Mouse (Mus musculus): ENCODE measurements around the gene Errfi1. TPM values are rescaled to one million over a fixed set of nuclear protein-coding genes. Genes with fewer than 3 reads are reported as not detected.

Errfi1 gene
- total and polyA plus RNA-seq, 2 experiments from 2014 or later: 21.0 to 33.0 TPM

DNA sequence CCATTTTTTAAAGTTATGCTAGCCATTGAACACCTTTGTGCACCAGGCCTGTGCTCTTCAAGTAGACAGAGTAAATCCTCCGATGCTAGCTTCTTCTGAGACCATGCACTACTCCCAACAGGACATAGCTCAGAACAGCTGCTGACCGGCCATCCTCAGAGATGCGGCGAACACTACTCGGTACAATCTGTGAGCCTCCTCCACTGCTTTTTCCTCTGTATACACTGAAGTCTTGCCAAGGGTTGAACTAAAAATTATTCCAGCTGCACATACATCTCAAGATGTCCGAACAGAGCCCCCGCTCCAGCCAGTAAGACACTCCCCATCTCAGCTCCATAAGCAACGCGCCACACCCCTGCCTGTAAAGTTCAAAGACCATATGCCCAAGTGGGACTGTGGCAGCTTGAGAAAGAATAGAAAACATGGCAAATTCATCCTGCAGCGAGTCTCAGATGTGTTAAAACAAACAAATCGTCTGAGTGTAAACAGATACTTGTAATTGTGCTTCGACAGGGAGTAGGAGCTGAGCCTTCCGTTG, 37.2 kb upstream of the Errfi1 start:
- Histone ChIP-seq H3K4me1 (ENCODE audit: insufficient read depth, low read length) (no peaks in the 10 kb centered on the region), H3K27me3 (ENCODE audit: insufficient read depth, low read length) (no peaks in the 10 kb centered on the region), H3K9ac (replicated peaks; ENCODE audit: low read length, poor library complexity, severe bottlenecking) (no peak overlapping the region), H3K9me3 (ENCODE audit: low read length) (no peaks in the 10 kb centered on the region), H3K4me3 (ENCODE audit: low read depth, low read length) (no peak overlapping the region), H3K4me2 (ENCODE audit: low read depth, low read length, poor library complexity, severe bottlenecking) (no peak overlapping the region), H3K27ac (ENCODE audit: low read depth, low read length) (no peak overlapping the region), H3K36me3 (ENCODE audit: insufficient read depth, low read length) (no peaks in the 10 kb centered on the region)
- DNase-seq (ENCODE audit: low spot score) (no peak), ATAC-seq (ENCODE audit: low FRiP score) (no peak)
- TF ChIP-seq CTCF (IDR thresholded peaks at IDR 0.05): no peak
- 83% methylated on average over 13 of the region's 13 CpGs for WGBS

DNA sequence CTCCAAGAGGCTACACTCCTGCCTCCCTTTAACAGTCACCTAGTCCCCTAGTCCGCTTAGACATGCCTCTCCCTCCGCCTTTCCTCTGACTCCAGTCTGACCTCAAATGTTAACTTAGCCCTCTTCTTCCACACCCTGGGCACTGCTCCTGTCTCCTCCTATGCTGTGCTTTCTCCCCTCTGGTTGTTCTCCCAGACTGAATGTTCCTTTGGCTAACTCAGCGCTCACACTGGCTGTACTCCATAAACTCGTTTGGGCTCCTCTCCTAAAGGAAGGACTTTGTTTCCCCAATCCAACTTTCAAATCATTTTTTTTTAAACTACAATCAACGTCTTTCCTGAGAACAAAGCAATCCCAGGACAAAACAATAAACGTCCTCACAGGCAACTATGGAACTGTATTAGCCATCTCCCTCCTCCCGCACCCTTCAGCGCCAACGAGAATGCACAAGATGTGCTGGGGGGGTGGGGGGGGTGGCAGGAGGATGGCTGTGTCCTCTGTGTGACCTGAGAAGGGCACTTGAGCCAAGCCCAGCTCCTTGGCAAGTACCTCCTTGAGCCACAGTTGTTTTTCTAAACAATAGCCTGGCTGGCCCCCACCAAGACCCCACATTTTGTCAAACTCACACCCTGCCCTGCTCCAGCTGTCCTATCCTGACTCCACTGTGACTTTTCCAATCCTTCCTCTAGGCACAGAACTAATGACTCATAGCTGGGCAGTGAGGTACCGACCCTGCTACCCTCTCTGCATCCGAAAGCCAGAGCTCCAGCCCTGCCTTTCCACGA, 34.4 kb upstream of the Errfi1 start:
- no peaks in the 10 kb centered on the region for H3K27me3 ChIP-seq (ENCODE audit: insufficient read depth, low read length)
- no peak overlapping the region for H3K4me2 ChIP-seq (ENCODE audit: low read depth, low read length, poor library complexity, severe bottlenecking)
- H3K4me3 ChIP-seq (ENCODE audit: low read depth, low read length): no peak overlapping the region
- no peaks in the 10 kb centered on the region for H3K36me3 ChIP-seq (ENCODE audit: insufficient read depth, low read length)
- 79% methylated on average over 12 of the region's 12 CpGs for WGBS
- no peak overlapping the region for H3K9ac ChIP-seq (replicated peaks; ENCODE audit: low read length, poor library complexity, severe bottlenecking)
- H3K27ac ChIP-seq (ENCODE audit: low read depth, low read length): no peak overlapping the region
- ATAC-seq (ENCODE audit: low FRiP score) (no peak), DNase-seq (ENCODE audit: low spot score) (no peak)
- no peaks in the 10 kb centered on the region for H3K9me3 ChIP-seq (ENCODE audit: low read length)
- H3K4me1 ChIP-seq (ENCODE audit: insufficient read depth, low read length): no peaks in the 10 kb centered on the region
- TF ChIP-seq CTCF (IDR thresholded peaks at IDR 0.05): no peak

DNA sequence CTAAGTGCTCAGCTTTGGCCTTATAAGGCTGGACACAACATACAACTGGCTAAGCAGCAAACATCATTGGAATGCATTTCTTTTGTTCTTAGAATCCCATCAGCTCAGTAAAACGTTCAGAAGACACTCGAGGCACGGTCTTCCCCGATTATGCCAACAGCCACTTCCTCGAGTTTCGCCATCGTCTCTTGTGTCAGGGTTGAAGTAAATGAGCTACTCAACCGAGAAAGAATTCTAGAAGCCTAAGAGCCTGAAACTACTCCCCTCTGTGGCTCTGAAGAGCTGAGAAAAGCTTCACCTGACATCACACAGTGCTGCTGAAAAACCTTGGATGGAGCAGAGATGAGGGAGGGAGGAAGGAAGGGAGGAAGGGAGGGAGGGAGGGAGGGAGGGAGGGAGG, 32.3 kb upstream of the Errfi1 start:
- WGBS: 61% methylated on average over 8 of the region's 8 CpGs

DNA sequence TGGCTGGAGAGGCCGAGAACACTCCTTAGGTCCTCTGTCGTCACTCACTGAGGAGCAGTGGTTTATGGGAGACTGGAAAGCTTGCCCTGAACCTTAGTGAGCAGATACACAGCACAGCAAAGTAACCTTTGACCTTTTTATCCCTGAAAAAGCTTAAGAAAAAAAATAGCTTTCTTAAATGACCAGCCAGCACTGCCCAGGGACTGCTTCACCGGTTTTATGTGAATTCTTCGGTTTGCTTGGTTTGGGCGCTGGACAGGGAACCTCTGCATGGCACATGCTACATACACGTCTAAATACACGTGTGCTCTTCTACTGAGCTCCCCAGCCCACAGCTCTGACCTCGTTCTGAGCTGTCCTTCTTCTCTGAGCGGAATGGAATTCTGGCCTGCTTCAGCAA, 31.1 kb upstream of the Errfi1 start:
- Histone ChIP-seq H3K27me3 (ENCODE audit: insufficient read depth, low read length) (no peaks in the 10 kb centered on the region), H3K27ac (ENCODE audit: low read depth, low read length) (no peak overlapping the region), H3K4me1 (ENCODE audit: insufficient read depth, low read length) (no peaks in the 10 kb centered on the region), H3K4me2 (ENCODE audit: low read depth, low read length, poor library complexity, severe bottlenecking) (no peak overlapping the region), H3K9ac (replicated peaks; ENCODE audit: low read length, poor library complexity, severe bottlenecking) (no peak overlapping the region), H3K9me3 (ENCODE audit: low read length) (no peaks in the 10 kb centered on the region), H3K36me3 (ENCODE audit: insufficient read depth, low read length) (no peaks in the 10 kb centered on the region), H3K4me3 (ENCODE audit: low read depth, low read length) (no peak overlapping the region)
- DNase-seq (ENCODE audit: low spot score): no peak
- no peak for TF ChIP-seq CTCF (IDR thresholded peaks at IDR 0.05)
- WGBS: 76% methylated on average over 9 of the region's 9 CpGs
- ATAC-seq (ENCODE audit: low FRiP score): no peak

More for the DNA sequence above, 32.3 kb upstream of the Errfi1 start:
- no peak for DNase-seq (ENCODE audit: low spot score)
- Histone ChIP-seq H3K9me3 (ENCODE audit: low read length) (no peaks in the 10 kb centered on the region), H3K4me2 (ENCODE audit: low read depth, low read length, poor library complexity, severe bottlenecking) (no peak overlapping the region), H3K9ac (replicated peaks; ENCODE audit: low read length, poor library complexity, severe bottlenecking) (no peak overlapping the region), H3K27me3 (ENCODE audit: insufficient read depth, low read length) (no peaks in the 10 kb centered on the region), H3K4me1 (ENCODE audit: insufficient read depth, low read length) (no peaks in the 10 kb centered on the region), H3K27ac (ENCODE audit: low read depth, low read length) (no peak overlapping the region), H3K4me3 (ENCODE audit: low read depth, low read length) (no peak overlapping the region), H3K36me3 (ENCODE audit: insufficient read depth, low read length) (no peaks in the 10 kb centered on the region)
- TF ChIP-seq CTCF (IDR thresholded peaks at IDR 0.05): no peak
- ATAC-seq (ENCODE audit: low FRiP score): no peak

DNA sequence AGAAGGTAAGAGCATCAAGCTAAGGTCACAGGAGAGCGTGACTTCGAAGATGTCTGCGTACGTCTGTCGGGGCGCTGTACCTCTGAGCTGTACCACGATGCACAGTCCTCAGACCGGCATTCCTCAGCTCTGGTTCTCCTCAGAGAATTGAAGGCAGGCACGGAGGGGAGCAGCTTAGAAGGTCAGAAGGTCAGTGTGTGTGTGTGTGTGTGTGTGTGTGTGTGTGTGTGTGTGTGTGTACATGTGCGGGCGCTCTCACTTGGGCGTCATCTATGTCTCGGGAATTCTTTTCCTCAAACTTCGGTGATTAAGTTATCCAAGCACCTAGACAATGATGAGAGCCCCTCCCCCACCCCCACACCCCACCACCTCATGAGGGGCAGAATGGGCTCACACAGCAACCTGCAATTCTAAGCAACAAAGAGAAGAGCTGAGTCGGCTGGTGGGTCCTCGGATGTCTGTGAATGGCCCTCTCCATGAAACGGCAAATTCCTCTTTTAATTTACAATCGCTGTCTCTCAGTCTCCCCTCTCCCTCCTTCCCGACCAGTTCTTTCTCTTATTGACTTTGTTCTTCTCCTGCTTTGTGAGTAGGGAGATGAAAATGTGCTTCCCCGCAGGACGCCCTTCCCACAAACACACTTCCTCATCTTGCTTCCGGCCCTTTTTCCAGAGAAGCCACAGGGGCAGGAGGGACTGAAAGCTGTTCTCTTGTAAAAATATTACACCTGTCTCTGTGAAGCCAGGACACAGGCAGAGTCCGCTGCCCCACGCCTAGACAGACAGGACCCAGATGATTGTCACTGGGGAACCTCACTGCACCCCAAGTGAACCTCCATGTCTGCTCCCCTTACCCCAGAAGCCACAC, 29.9 kb upstream of the Errfi1 start:
- no peak overlapping the region for H3K27ac ChIP-seq (ENCODE audit: low read depth, low read length)
- H3K27me3 ChIP-seq (ENCODE audit: insufficient read depth, low read length): no peaks in the 10 kb centered on the region
- H3K36me3 ChIP-seq (ENCODE audit: insufficient read depth, low read length): no peaks in the 10 kb centered on the region
- WGBS: 36% methylated on average over 24 of the region's 24 CpGs
- DNase-seq (ENCODE audit: low spot score) (no peak), ATAC-seq (ENCODE audit: low FRiP score) (no peak)
- no peaks in the 10 kb centered on the region for H3K4me1 ChIP-seq (ENCODE audit: insufficient read depth, low read length)
- H3K4me2 ChIP-seq (ENCODE audit: low read depth, low read length, poor library complexity, severe bottlenecking): no peak overlapping the region
- no peak overlapping the region for H3K9ac ChIP-seq (replicated peaks; ENCODE audit: low read length, poor library complexity, severe bottlenecking)
- H3K4me3 ChIP-seq (ENCODE audit: low read depth, low read length): no peak overlapping the region
- TF ChIP-seq CTCF (IDR thresholded peaks at IDR 0.05): no peak
- no peaks in the 10 kb centered on the region for H3K9me3 ChIP-seq (ENCODE audit: low read length)

DNA sequence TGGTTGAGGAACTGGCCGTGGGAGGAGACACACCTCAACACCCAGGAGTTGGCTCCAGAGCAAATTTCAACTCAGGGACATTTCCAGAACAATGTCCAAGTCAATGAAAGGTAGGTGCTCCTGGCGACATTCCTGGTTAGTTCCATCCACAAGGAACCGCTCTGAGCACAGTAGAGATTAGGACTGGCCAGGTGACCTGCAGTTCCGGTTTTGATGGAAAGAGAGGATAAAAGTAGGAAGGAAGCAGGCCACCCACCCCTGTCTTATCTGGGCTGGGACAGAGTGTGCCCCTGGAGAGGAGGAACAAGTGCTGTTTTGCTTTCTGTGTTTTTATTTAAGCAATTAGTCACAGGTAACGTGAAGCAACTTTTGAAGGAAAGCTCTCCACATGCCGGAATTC, 28.8 kb upstream of the Errfi1 start:
- Histone ChIP-seq H3K4me1 (ENCODE audit: insufficient read depth, low read length) (no peaks in the 10 kb centered on the region), H3K36me3 (ENCODE audit: insufficient read depth, low read length) (no peaks in the 10 kb centered on the region), H3K9ac (replicated peaks; ENCODE audit: low read length, poor library complexity, severe bottlenecking) (no peak overlapping the region), H3K4me3 (ENCODE audit: low read depth, low read length) (no peak overlapping the region), H3K9me3 (ENCODE audit: low read length) (no peaks in the 10 kb centered on the region), H3K27ac (ENCODE audit: low read depth, low read length) (no peak overlapping the region), H3K4me2 (ENCODE audit: low read depth, low read length, poor library complexity, severe bottlenecking) (no peak overlapping the region), H3K27me3 (ENCODE audit: insufficient read depth, low read length) (no peaks in the 10 kb centered on the region)
- no peak for TF ChIP-seq CTCF (IDR thresholded peaks at IDR 0.05)
- no peak for ATAC-seq (ENCODE audit: low FRiP score)
- WGBS: 61% methylated on average over 6 of the region's 6 CpGs
- no peak for DNase-seq (ENCODE audit: low spot score)
